Mouse (Mus musculus) heart, embryonic 16.5 days (tissue): ENCODE results near the gene Wnt11. TPM values are rescaled to one million over a fixed set of nuclear protein-coding genes. Genes with fewer than 3 reads are reported as not detected.

Experiments
- ATAC-seq: fragments of 200-750 bp; cut with Nextera tagmentation; replicated peaks from 2 replicates; pipeline ENCODE4 v1.8.0; 2017; ENCODE audit warnings: moderate number of reproducible peaks; ENCODE audit not compliant: insufficient read depth, low FRiP score; ENCODE audit errors: extremely low read depth
- H3K27ac ChIP-seq: fragments of 300-500 bp; sonication (generic); 2 replicates; pipeline ENCODE4 v1.5.1; 2014; ENCODE audit warnings: mild to moderate bottlenecking, low read length, control low read depth, moderate library complexity
- H3K27me3 ChIP-seq: fragments of 300-500 bp; sonication (generic); 2 replicates; pipeline ENCODE4 v1.6.1; 2014; ENCODE audit warnings: low read length, mixed read lengths; ENCODE audit not compliant: control insufficient read depth, insufficient read depth
- H3K36me3 ChIP-seq: fragments of 300-500 bp; sonication (generic); 2 replicates; pipeline ENCODE4 v1.6.1; 2014; ENCODE audit not compliant: control insufficient read depth, insufficient read depth
- H3K4me1 ChIP-seq: fragments of 300-500 bp; sonication (generic); 2 replicates; pipeline ENCODE4 v1.6.1; 2014; ENCODE audit warnings: low read length, mixed read lengths; ENCODE audit not compliant: control insufficient read depth, insufficient read depth
- H3K4me2 ChIP-seq: fragments of 300-500 bp; sonication (generic); 2 replicates; pipeline ENCODE4 v1.6.1; 2014; ENCODE audit warnings: low read depth, mild to moderate bottlenecking, control low read depth, low read length
- H3K4me3 ChIP-seq: fragments of 300-500 bp; sonication (generic); 2 replicates; pipeline ENCODE4 v1.5.1; 2014; ENCODE audit warnings: mild to moderate bottlenecking, control low read depth, low read length
- H3K9ac ChIP-seq: fragments of 300-500 bp; sonication (generic); 2 replicates; pipeline ENCODE4 v1.6.1; 2014; ENCODE audit warnings: low read length, control low read depth
- H3K9me3 ChIP-seq: fragments of 300-500 bp; sonication (generic); replicated peaks from 2 replicates; pipeline ENCODE4 v1.6.1; 2016; ENCODE audit warnings: low read length; ENCODE audit not compliant: control insufficient read depth
- WGBS: fragments of 180-500 bp; shearing (Covaris S2); extraction: QIAGEN DNeasy Blood & Tissue Kit; methylation state at CpG from one replicate; pipeline ENCODE4 v1.1.7; 2014; 5-methylcytosine and 5-hydroxymethylcytosine counted together
- polyA plus RNA-seq: library from polyadenylated mRNA; unstranded; fragments of >200 nt; fragmentation: Nextera tagmentation; extraction: Ambion mirVana; gene quantifications from 2 replicates; pipeline ENCODE4 v1.2.1, GENCODE M21; 2015

The Wnt11 gene
- polyA plus RNA-seq, 1 experiment from 2014 or later, result 9.8 TPM

GRCm38 (mm10) chr7:98867053-98867793 is 32.3 kb downstream of the Wnt11 start:
- 8% methylated on average over 12 of the region's 12 CpGs for WGBS
- Histone ChIP-seq H3K4me1 (peaks cover 22% of the 10 kb centered on the region), H3K9me3 (no peaks in the 10 kb centered on the region), H3K4me3 (no peak overlapping the region), H3K27ac (no peak overlapping the region), H3K36me3 (no peaks in the 10 kb centered on the region), H3K27me3 (no peaks in the 10 kb centered on the region), H3K4me2 (peak overlapping the region; percentile 9; the same call in 1 of the 2 replicates), H3K9ac (no peak overlapping the region)
- ATAC-seq, result 0 out of 2 replicates have a peak, but pooled peaks have one; percentile 15

GRCm38 (mm10) chr7:98867794-98868150 is 32.9 kb downstream of the Wnt11 start:
- no peak overlapping the region for H3K4me3 ChIP-seq
- WGBS, result 62% methylated on average over 2 of the region's 2 CpGs
- no peaks in the 10 kb centered on the region for H3K36me3 ChIP-seq
- no peaks in the 10 kb centered on the region for H3K9me3 ChIP-seq
- peaks cover 22% of the 10 kb centered on the region for H3K4me1 ChIP-seq
- no peak for ATAC-seq
- no peak overlapping the region for H3K27ac ChIP-seq
- no peaks in the 10 kb centered on the region for H3K27me3 ChIP-seq
- H3K9ac ChIP-seq, result no peak overlapping the region
- H3K4me2 ChIP-seq, result no peak overlapping the region

GRCm38 (mm10) chr7:98869070-98869469 is 34.2 kb downstream of the Wnt11 start:
- Histone ChIP-seq H3K27ac (no peak overlapping the region), H3K9me3 (no peaks in the 10 kb centered on the region), H3K9ac (no peak overlapping the region), H3K27me3 (no peaks in the 10 kb centered on the region), H3K36me3 (no peaks in the 10 kb centered on the region), H3K4me2 (no peak overlapping the region), H3K4me3 (no peak overlapping the region), H3K4me1 (peaks cover 22% of the 10 kb centered on the region)
- WGBS, result 57% methylated on average over 3 of the region's 3 CpGs
- ATAC-seq, result no peak

- 23% methylated on average over 12 of the region's 12 CpGs for WGBS
- 0 out of 2 replicates have a peak overlapping the region, but pooled peaks have one; percentile 2 for H3K9ac ChIP-seq
- no peak overlapping the region for H3K4me3 ChIP-seq
- H3K4me1 ChIP-seq, result peaks cover 38% of the 10 kb centered on the region
- H3K9me3 ChIP-seq, result no peaks in the 10 kb centered on the region
- no peaks in the 10 kb centered on the region for H3K36me3 ChIP-seq
- ATAC-seq, result no peak
- H3K27me3 ChIP-seq, result no peaks in the 10 kb centered on the region
- H3K27ac ChIP-seq, result no peak overlapping the region
- no peak overlapping the region for H3K4me2 ChIP-seq
These were observed 35.9 kb downstream of the Wnt11 start for GRCm38 (mm10) chr7:98870791-98871190.

- Histone ChIP-seq H3K27ac (no peak overlapping the region), H3K4me2 (no peak overlapping the region)
These were observed 37.0 kb downstream of the Wnt11 start for GRCm38 (mm10) chr7:98871882-98872281.

GRCm38 (mm10) chr7:98873316-98873715 is 38.4 kb downstream of the Wnt11 start:
- Histone ChIP-seq H3K4me3 (no peak overlapping the region), H3K27ac (no peak overlapping the region), H3K4me1 (peaks cover 30% of the 10 kb centered on the region), H3K9me3 (no peaks in the 10 kb centered on the region), H3K4me2 (no peak overlapping the region), H3K9ac (no peak overlapping the region), H3K36me3 (no peaks in the 10 kb centered on the region), H3K27me3 (no peaks in the 10 kb centered on the region)
- 86% methylated on average over 12 of the region's 12 CpGs for WGBS
- ATAC-seq, result no peak

More at GRCm38 (mm10) chr7:98871882-98872281, 37.0 kb downstream of the Wnt11 start:
- H3K4me3 ChIP-seq, result no peak overlapping the region
- peaks cover 42% of the 10 kb centered on the region for H3K4me1 ChIP-seq
- 59% methylated on average over 12 of the region's 12 CpGs for WGBS
- no peaks in the 10 kb centered on the region for H3K27me3 ChIP-seq
- no peaks in the 10 kb centered on the region for H3K9me3 ChIP-seq
- H3K9ac ChIP-seq, result no peak overlapping the region
- H3K36me3 ChIP-seq, result no peaks in the 10 kb centered on the region
- ATAC-seq, result no peak

GRCm38 (mm10) chr7:98874411-98874951 is 39.6 kb downstream of the Wnt11 start:
- WGBS, result 36% methylated on average over 6 of the region's 6 CpGs
- no peaks in the 10 kb centered on the region for H3K27me3 ChIP-seq
- H3K9me3 ChIP-seq, result no peaks in the 10 kb centered on the region
- no peak overlapping the region for H3K4me3 ChIP-seq
- H3K36me3 ChIP-seq, result no peaks in the 10 kb centered on the region
- no peak overlapping the region for H3K9ac ChIP-seq
- H3K27ac ChIP-seq, result peak overlapping the region; percentile 52; the same call in 1 of the 2 replicates
- 0 out of 2 replicates have a peak, but pooled peaks have one; percentile 54 for ATAC-seq
- H3K4me1 ChIP-seq, result peaks cover 30% of the 10 kb centered on the region
- no peak overlapping the region for H3K4me2 ChIP-seq

- H3K27me3 ChIP-seq, result no peaks in the 10 kb centered on the region
- peaks cover 30% of the 10 kb centered on the region for H3K4me1 ChIP-seq
- no peaks in the 10 kb centered on the region for H3K9me3 ChIP-seq
- WGBS, result 30% methylated on average over 13 of the region's 13 CpGs
- no peaks in the 10 kb centered on the region for H3K36me3 ChIP-seq
- peak; percentile 21; the same call in 1 of the 2 replicates for ATAC-seq
- peak overlapping the region; percentile 19; the same call in 1 of the 2 replicates for H3K27ac ChIP-seq
- H3K4me2 ChIP-seq, result peak overlapping the region; percentile 17; the same call in 1 of the 2 replicates
- peak overlapping the region; percentile 22; the same call in 1 of the 2 replicates for H3K9ac ChIP-seq
- no peak overlapping the region for H3K4me3 ChIP-seq
These were observed 40.6 kb downstream of the Wnt11 start for GRCm38 (mm10) chr7:98875390-98875990.

- no peaks in the 10 kb centered on the region for H3K36me3 ChIP-seq
- no peaks in the 10 kb centered on the region for H3K9me3 ChIP-seq
- H3K4me3 ChIP-seq, result no peak overlapping the region
- H3K4me2 ChIP-seq, result no peak overlapping the region
- H3K27ac ChIP-seq, result no peak overlapping the region
- ATAC-seq, result no peak
- H3K27me3 ChIP-seq, result no peaks in the 10 kb centered on the region
- WGBS, result 40% methylated on average over 13 of the region's 13 CpGs
- peak overlapping the region; percentile 10; the same call in 1 of the 2 replicates for H3K9ac ChIP-seq
- peaks cover 24% of the 10 kb centered on the region for H3K4me1 ChIP-seq
These were observed 41.2 kb downstream of the Wnt11 start for GRCm38 (mm10) chr7:98876119-98876518.
